ENCODE assay signal across 8 mouse cellular contexts in genomic region chr9:59578505-59578867, GRCm38 (mm10). TPM values are rescaled to one million over a fixed set of nuclear protein-coding genes. Genes with fewer than 3 reads are reported as not detected.
DNase-seq lines count a peak whose midpoint lies in the region; ATAC-seq lines count a peak whose summit lies in the region.

No protein-coding gene starts in this region.

- DNase-seq in lung, adult 18-20 months = no peak
- DNase-seq in forebrain, embryonic 11.5 days (ENCODE audit: low spot score) = no peak
- no peak for DNase-seq in limb, embryonic 10.5 days (ENCODE audit: low spot score)
- no peak for DNase-seq in thymus, postnatal 10 days (ENCODE audit: low spot score in 2 of 2)
- DNase-seq in layer of hippocampus, adult 9-10 months (ENCODE audit: low spot score) = no peak
- no peak for DNase-seq in kidney, postnatal 36 days

- peak overlapping the region; percentile 64 for H3K4me2 ChIP-seq in lung, embryonic 15.5 days
- peak overlapping the region; percentile 66 for H3K4me2 ChIP-seq in forebrain, embryonic 11.5 days (ENCODE audit: low read depth, low read length, severe bottlenecking)
- H3K4me2 ChIP-seq in neural tube, embryonic 14.5 days (ENCODE audit: low read depth, low read length) = peak overlapping the region; percentile 79

- H3K36me3 ChIP-seq in lung, embryonic 15.5 days = no peaks in the 10 kb centered on the region
- H3K36me3 ChIP-seq in forebrain, embryonic 11.5 days (ENCODE audit: control insufficient read depth, insufficient read depth, low read length) = no peaks in the 10 kb centered on the region
- H3K36me3 ChIP-seq in limb, embryonic 10.5 days = no peaks in the 10 kb centered on the region
- no peaks in the 10 kb centered on the region for H3K36me3 ChIP-seq in neural tube, embryonic 14.5 days (ENCODE audit: control insufficient read depth, insufficient read depth, low read length)

- H3K4me3 ChIP-seq in lung, embryonic 15.5 days = peak overlapping the region; percentile 47
- H3K4me3 ChIP-seq in forebrain, embryonic 11.5 days (ENCODE audit: low read depth, low read length) = peak overlapping the region; percentile 39
- peak overlapping the region; percentile 49 for H3K4me3 ChIP-seq in limb, embryonic 10.5 days
- peak overlapping the region; percentile 57 for H3K4me3 ChIP-seq in neural tube, embryonic 14.5 days (ENCODE audit: low read depth, low read length)

- H3K9me3 ChIP-seq in lung, embryonic 15.5 days = no peaks in the 10 kb centered on the region
- no peaks in the 10 kb centered on the region for H3K9me3 ChIP-seq in forebrain, embryonic 11.5 days (ENCODE audit: control insufficient read depth, low read length)
- H3K9me3 ChIP-seq in limb, embryonic 10.5 days (replicated peaks) = no peaks in the 10 kb centered on the region
- no peaks in the 10 kb centered on the region for H3K9me3 ChIP-seq in neural tube, embryonic 14.5 days (ENCODE audit: control insufficient read depth, low read length)

- under 1% methylated on average over 20 of the region's 20 CpGs for WGBS in lung, embryonic 15.5 days
- 1% methylated on average over 20 of the region's 20 CpGs for WGBS in forebrain, embryonic 11.5 days
- WGBS in limb, embryonic 10.5 days = 1% methylated on average over 20 of the region's 20 CpGs
- WGBS in neural tube, embryonic 14.5 days = under 1% methylated on average over 20 of the region's 20 CpGs

- no peak overlapping the region for H3K27ac ChIP-seq in lung, embryonic 15.5 days
- H3K27ac ChIP-seq in forebrain, embryonic 11.5 days (ENCODE audit: low read depth, low read length) = no peak overlapping the region
- H3K27ac ChIP-seq in limb, embryonic 10.5 days = no peak overlapping the region
- peak overlapping the region; percentile 44; the same call in 1 of the 2 replicates for H3K27ac ChIP-seq in neural tube, embryonic 14.5 days (ENCODE audit: low read depth, low read length)

- peaks cover 26% of the 10 kb centered on the region; the same call in 1 of the 2 replicates for H3K27me3 ChIP-seq in lung, embryonic 15.5 days
- H3K27me3 ChIP-seq in forebrain, embryonic 11.5 days (ENCODE audit: control insufficient read depth, insufficient read depth, low read length) = peaks cover 12% of the 10 kb centered on the region
- peaks cover 51% of the 10 kb centered on the region for H3K27me3 ChIP-seq in limb, embryonic 10.5 days (ENCODE audit: low read depth, poor library complexity, severe bottlenecking)
- no peaks in the 10 kb centered on the region for H3K27me3 ChIP-seq in neural tube, embryonic 14.5 days (ENCODE audit: control insufficient read depth, insufficient read depth, low read length)

- H3K9ac ChIP-seq in lung, embryonic 15.5 days = no peak overlapping the region
- H3K9ac ChIP-seq in forebrain, embryonic 11.5 days (ENCODE audit: low read length) = peak overlapping the region; percentile 39
- peak overlapping the region; percentile 70 for H3K9ac ChIP-seq in neural tube, embryonic 14.5 days (replicated peaks; ENCODE audit: low read depth, low read length)

- ATAC-seq in lung, embryonic 15.5 days (ENCODE audit: borderline replicate concordance, extremely low read depth, low FRiP score, low TSS enrichment) = no peak; the same call in 1 of the 2 replicates
- no peak; the same call in 1 of the 2 replicates for ATAC-seq in forebrain, embryonic 11.5 days (replicated peaks; ENCODE audit: low FRiP score)
- ATAC-seq in neural tube, embryonic 14.5 days (ENCODE audit: low read depth) = no peak; the same call in 1 of the 2 replicates

- H3K4me1 ChIP-seq in lung, embryonic 15.5 days = peaks cover 9% of the 10 kb centered on the region
- H3K4me1 ChIP-seq in forebrain, embryonic 11.5 days (replicated peaks; ENCODE audit: control insufficient read depth, insufficient read depth, low read length) = peaks cover 8% of the 10 kb centered on the region
- H3K4me1 ChIP-seq in limb, embryonic 10.5 days = peaks cover 14% of the 10 kb centered on the region
- H3K4me1 ChIP-seq in neural tube, embryonic 14.5 days (ENCODE audit: control insufficient read depth, insufficient read depth, low read length) = peaks cover 6% of the 10 kb centered on the region

RNA-seq across cellular contexts. Expression of gene Celf6, which starts 0.8 kb away (rescaled TPM):
- polyA plus RNA-seq in lung, embryonic 15.5 days (2015; fragmentation: Nextera tagmentation; extraction: Ambion mirVana) = 0.24 and 0.51 TPM in 2 replicates
- polyA plus RNA-seq in forebrain, embryonic 11.5 days (2014; fragmentation: Nextera tagmentation; extraction: Ambion mirVana) = 8.3 and 9.6 TPM in 2 replicates
- 0.15 TPM in 1 of 2 replicates, not detected in the other for polyA plus RNA-seq in limb, embryonic 10.5 days (2016; fragmentation: Nextera tagmentation; extraction: Ambion mirVana)
- polyA plus RNA-seq in neural tube, embryonic 14.5 days (2014; fragmentation: Nextera tagmentation; extraction: Ambion mirVana) = 28.8 and 34.8 TPM in 2 replicates

RNA-seq across cellular contexts. Expression of gene Parp6, which starts 38.6 kb away (rescaled TPM):
- 18.3 and 21.6 TPM in 2 replicates for polyA plus RNA-seq in lung, embryonic 15.5 days (2015; fragmentation: Nextera tagmentation; extraction: Ambion mirVana)
- polyA plus RNA-seq in forebrain, embryonic 11.5 days (2014; fragmentation: Nextera tagmentation; extraction: Ambion mirVana) = 77.3 and 85.4 TPM in 2 replicates
- polyA plus RNA-seq in limb, embryonic 10.5 days (2016; fragmentation: Nextera tagmentation; extraction: Ambion mirVana) = 30.4 and 33.3 TPM in 2 replicates
- polyA plus RNA-seq in neural tube, embryonic 14.5 days (2014; fragmentation: Nextera tagmentation; extraction: Ambion mirVana) = 246 and 258 TPM in 2 replicates

RNA-seq across cellular contexts. Expression of gene Tmem202, which starts 38.8 kb away (rescaled TPM):
- polyA plus RNA-seq in lung, embryonic 15.5 days (2015; fragmentation: Nextera tagmentation; extraction: Ambion mirVana) = 0.20 TPM in 1 of 2 replicates, not detected in the other
- not detected in 2 replicates for polyA plus RNA-seq in forebrain, embryonic 11.5 days (2014; fragmentation: Nextera tagmentation; extraction: Ambion mirVana)
- polyA plus RNA-seq in limb, embryonic 10.5 days (2016; fragmentation: Nextera tagmentation; extraction: Ambion mirVana) = not detected in 2 replicates
- 0.68 and 0.94 TPM in 2 replicates for polyA plus RNA-seq in neural tube, embryonic 14.5 days (2014; fragmentation: Nextera tagmentation; extraction: Ambion mirVana)

RNA-seq across cellular contexts. Expression of gene Hexa, which starts 39.1 kb away (rescaled TPM):
- polyA plus RNA-seq in lung, embryonic 15.5 days (2015; fragmentation: Nextera tagmentation; extraction: Ambion mirVana) = 63.2 and 63.4 TPM in 2 replicates
- polyA plus RNA-seq in forebrain, embryonic 11.5 days (2014; fragmentation: Nextera tagmentation; extraction: Ambion mirVana) = 44.2 and 44.5 TPM in 2 replicates
- polyA plus RNA-seq in limb, embryonic 10.5 days (2016; fragmentation: Nextera tagmentation; extraction: Ambion mirVana) = 38.9 and 46.1 TPM in 2 replicates
- 49.0 and 63.3 TPM in 2 replicates for polyA plus RNA-seq in neural tube, embryonic 14.5 days (2014; fragmentation: Nextera tagmentation; extraction: Ambion mirVana)
